Mouse (Mus musculus): ENCODE data around the gene Acbd6. TPM values are rescaled to one million over a fixed set of nuclear protein-coding genes. Genes with fewer than 3 reads are reported as not detected.
A peak's percentile ranks its signal among the peaks of the same experiment; 100 is the strongest.

Acbd6 gene
- polyA plus RNA-seq, 1 experiment from 2014 or later: 91.8 TPM

DNA sequence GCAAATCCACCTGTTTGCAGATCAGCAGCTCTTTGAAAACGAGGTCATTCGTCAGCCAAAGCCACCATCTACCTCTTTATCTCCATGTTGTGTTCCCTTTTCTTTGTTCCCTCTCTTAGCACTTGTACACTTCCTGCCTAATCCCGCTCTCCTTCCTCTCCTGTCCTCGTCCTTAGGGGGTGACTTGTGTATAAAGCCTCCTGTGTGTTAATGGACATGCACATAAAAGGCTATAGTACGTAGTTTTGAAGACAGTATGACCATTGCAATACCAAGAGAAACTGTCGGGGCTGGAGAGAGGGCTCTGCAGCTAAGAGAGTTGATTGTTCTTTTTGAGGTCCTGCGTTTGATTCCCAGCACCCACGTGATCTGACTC lies 48.2 kb downstream of the Acbd6 start:
- no peak for ATAC-seq (ENCODE audit: low FRiP score, low TSS enrichment)

DNA sequence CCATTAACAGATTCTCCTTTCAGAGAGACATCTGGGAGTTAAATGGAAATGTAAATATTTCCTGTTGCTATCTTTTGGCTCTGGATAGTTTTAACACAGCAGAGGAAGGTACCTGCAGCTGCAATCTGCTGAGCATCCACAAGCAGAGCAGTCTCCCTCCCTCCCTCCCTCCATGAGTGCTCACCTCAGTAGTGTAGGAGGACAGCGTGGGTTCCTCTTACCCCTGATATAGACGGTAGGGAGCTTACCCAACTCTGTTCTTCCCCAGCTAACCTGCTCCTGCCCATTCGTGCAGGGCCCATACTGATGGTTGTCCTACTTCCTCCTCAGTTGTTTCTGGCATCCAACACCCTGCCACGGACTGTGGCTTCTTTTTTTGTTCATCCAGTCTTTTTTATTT lies 50.6 kb downstream of the Acbd6 start:
- Histone ChIP-seq H3K4me1 (ENCODE audit: control insufficient read depth, insufficient read depth, low read length) (peaks cover 18% of the 10 kb centered on the region), H3K36me3 (ENCODE audit: control insufficient read depth, insufficient read depth, low read length) (no peaks in the 10 kb centered on the region), H3K9me3 (ENCODE audit: control insufficient read depth, low read length) (no peaks in the 10 kb centered on the region), H3K27ac (replicated peaks; ENCODE audit: low read depth, low read length) (no peak overlapping the region), H3K27me3 (ENCODE audit: control insufficient read depth, insufficient read depth, low read length) (no peaks in the 10 kb centered on the region), H3K4me2 (ENCODE audit: low read length) (no peak overlapping the region), H3K9ac (replicated peaks; ENCODE audit: low read length) (no peak overlapping the region), H3K4me3 (replicated peaks; ENCODE audit: low read depth, low read length) (no peak overlapping the region)
- DNase-seq (no peak), ATAC-seq (ENCODE audit: low FRiP score, low TSS enrichment) (no peak)
- 67% methylated on average over 4 of the region's 4 CpGs for WGBS

More for the DNA sequence above, 48.2 kb downstream of the Acbd6 start:
- H3K27me3 ChIP-seq (ENCODE audit: control insufficient read depth, insufficient read depth, low read length): no peaks in the 10 kb centered on the region
- WGBS: 53% methylated on average over 8 of the region's 8 CpGs
- DNase-seq: no peak
- H3K36me3 ChIP-seq (ENCODE audit: control insufficient read depth, insufficient read depth, low read length): no peaks in the 10 kb centered on the region
- no peak overlapping the region for H3K4me3 ChIP-seq (replicated peaks; ENCODE audit: low read depth, low read length)
- no peaks in the 10 kb centered on the region for H3K9me3 ChIP-seq (ENCODE audit: control insufficient read depth, low read length)
- no peak overlapping the region for H3K4me2 ChIP-seq (ENCODE audit: low read length)
- peaks cover 18% of the 10 kb centered on the region for H3K4me1 ChIP-seq (ENCODE audit: control insufficient read depth, insufficient read depth, low read length)
- no peak overlapping the region for H3K9ac ChIP-seq (replicated peaks; ENCODE audit: low read length)
- no peak overlapping the region for H3K27ac ChIP-seq (replicated peaks; ENCODE audit: low read depth, low read length)

DNA sequence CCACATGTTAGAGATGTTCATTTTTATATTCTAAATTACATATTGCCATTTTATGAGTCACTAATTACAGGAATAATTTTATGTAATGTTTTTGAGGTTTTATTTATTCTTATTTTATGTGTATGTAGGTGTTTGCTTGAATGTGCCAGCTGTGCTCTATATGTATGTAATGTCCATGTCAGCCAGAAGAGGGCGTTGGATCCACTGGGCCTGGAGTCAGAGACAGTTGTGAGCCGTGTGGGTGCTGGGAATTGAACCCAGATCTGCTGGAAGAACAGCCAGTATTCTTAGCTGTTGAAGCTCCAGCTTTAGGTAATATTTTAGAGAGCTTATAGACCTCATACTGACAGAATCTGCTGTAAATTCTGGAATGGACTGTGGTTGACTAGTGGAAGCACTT lies 56.5 kb downstream of the Acbd6 start:
- no peaks in the 10 kb centered on the region for H3K27me3 ChIP-seq (ENCODE audit: control insufficient read depth, insufficient read depth, low read length)
- no peak overlapping the region for H3K27ac ChIP-seq (replicated peaks; ENCODE audit: low read depth, low read length)
- WGBS: 58% methylated on average over 2 of the region's 2 CpGs

DNA sequence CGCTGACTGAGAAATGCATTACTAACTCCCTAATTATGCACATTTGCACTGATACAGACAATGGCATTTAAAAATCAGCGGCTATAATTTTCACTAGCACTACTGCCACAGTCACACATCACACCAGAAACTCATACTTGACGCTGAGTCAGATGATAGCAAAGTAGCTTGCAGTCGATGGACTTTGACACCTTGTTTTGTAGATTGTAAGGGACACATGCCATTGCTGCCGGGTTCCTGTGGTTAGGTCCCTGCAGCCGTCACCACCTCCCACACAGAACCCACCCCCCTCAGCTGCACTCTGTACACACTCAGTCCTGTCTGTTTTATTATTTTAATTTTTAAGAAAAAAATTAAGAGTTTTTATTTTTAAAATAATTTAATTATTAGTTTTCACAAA lies 63.2 kb downstream of the Acbd6 start:
- ATAC-seq (ENCODE audit: low FRiP score, low TSS enrichment) (no peak), DNase-seq (no peak)
- Histone ChIP-seq H3K4me1 (ENCODE audit: control insufficient read depth, insufficient read depth, low read length) (no peaks in the 10 kb centered on the region), H3K4me3 (replicated peaks; ENCODE audit: low read depth, low read length) (no peak overlapping the region), H3K36me3 (ENCODE audit: control insufficient read depth, insufficient read depth, low read length) (0 out of 2 replicates have a peak, but pooled peaks cover 2% of the 10 kb centered on the region), H3K9ac (replicated peaks; ENCODE audit: low read length) (no peak overlapping the region), H3K27me3 (ENCODE audit: control insufficient read depth, insufficient read depth, low read length) (no peaks in the 10 kb centered on the region), H3K9me3 (ENCODE audit: control insufficient read depth, low read length) (no peaks in the 10 kb centered on the region), H3K27ac (replicated peaks; ENCODE audit: low read depth, low read length) (no peak overlapping the region), H3K4me2 (ENCODE audit: low read length) (no peak overlapping the region)
- 93% methylated on average over 6 of the region's 6 CpGs for WGBS

More for the DNA sequence above, 56.5 kb downstream of the Acbd6 start:
- Histone ChIP-seq H3K36me3 (ENCODE audit: control insufficient read depth, insufficient read depth, low read length) (no peaks in the 10 kb centered on the region), H3K9me3 (ENCODE audit: control insufficient read depth, low read length) (no peaks in the 10 kb centered on the region), H3K4me1 (ENCODE audit: control insufficient read depth, insufficient read depth, low read length) (no peaks in the 10 kb centered on the region), H3K4me2 (ENCODE audit: low read length) (no peak overlapping the region), H3K4me3 (replicated peaks; ENCODE audit: low read depth, low read length) (no peak overlapping the region), H3K9ac (replicated peaks; ENCODE audit: low read length) (no peak overlapping the region)
- ATAC-seq (ENCODE audit: low FRiP score, low TSS enrichment) (no peak), DNase-seq (no peak)

DNA sequence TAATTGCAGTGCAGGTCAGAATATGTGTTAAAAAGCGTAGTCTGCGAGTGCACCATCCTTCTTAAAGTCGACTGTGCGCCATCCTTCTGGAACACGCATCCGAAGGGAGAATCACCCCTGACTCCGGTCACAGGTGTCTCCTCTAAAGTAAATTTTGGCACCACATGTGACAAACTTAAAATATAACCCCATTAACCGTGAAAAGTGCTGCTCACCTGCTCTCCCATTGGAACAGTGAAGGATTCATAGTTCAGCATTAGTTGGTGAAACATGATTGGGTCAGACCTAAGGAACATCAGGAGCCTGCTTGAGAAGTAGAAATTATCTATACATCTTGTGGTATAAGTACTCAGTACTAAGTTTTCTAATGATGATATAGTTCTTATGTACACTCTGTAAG lies 65.3 kb downstream of the Acbd6 start:
- no peak for ATAC-seq (ENCODE audit: low FRiP score, low TSS enrichment)
- Histone ChIP-seq H3K9me3 (ENCODE audit: control insufficient read depth, low read length) (no peaks in the 10 kb centered on the region), H3K4me2 (ENCODE audit: low read length) (no peak overlapping the region), H3K36me3 (ENCODE audit: control insufficient read depth, insufficient read depth, low read length) (0 out of 2 replicates have a peak, but pooled peaks cover 2% of the 10 kb centered on the region), H3K4me1 (ENCODE audit: control insufficient read depth, insufficient read depth, low read length) (no peaks in the 10 kb centered on the region), H3K27ac (replicated peaks; ENCODE audit: low read depth, low read length) (no peak overlapping the region), H3K4me3 (replicated peaks; ENCODE audit: low read depth, low read length) (no peak overlapping the region), H3K27me3 (ENCODE audit: control insufficient read depth, insufficient read depth, low read length) (no peaks in the 10 kb centered on the region), H3K9ac (replicated peaks; ENCODE audit: low read length) (no peak overlapping the region)
- WGBS: 96% methylated on average over 8 of the region's 8 CpGs
- DNase-seq: no peak

DNA sequence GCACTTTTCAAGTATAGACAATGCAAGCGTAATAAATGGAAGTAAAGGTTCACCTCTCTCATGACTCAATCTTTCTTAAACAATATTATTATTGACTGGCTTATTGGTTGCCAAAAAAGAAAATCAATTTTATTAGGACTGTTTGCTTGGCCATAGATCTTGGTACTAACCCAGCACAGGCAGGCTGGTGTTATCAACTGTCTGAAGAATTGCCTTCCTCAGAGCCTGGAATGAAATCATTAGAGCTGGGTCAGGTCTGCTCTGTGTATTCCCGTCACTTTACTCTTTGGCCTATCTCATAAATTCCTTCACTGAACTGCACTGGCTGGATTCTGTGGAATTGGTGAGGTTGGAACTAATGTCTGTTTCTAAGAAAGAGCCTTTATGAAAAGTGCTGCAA lies 69.8 kb downstream of the Acbd6 start:
- H3K27me3 ChIP-seq (ENCODE audit: control insufficient read depth, insufficient read depth, low read length): no peaks in the 10 kb centered on the region
- no peak overlapping the region for H3K27ac ChIP-seq (replicated peaks; ENCODE audit: low read depth, low read length)
- 0 out of 2 replicates have a peak, but pooled peaks cover 2% of the 10 kb centered on the region for H3K36me3 ChIP-seq (ENCODE audit: control insufficient read depth, insufficient read depth, low read length)
- DNase-seq: no peak
- no peak overlapping the region for H3K9ac ChIP-seq (replicated peaks; ENCODE audit: low read length)
- 94% methylated on average over 2 of the region's 2 CpGs for WGBS
- H3K4me3 ChIP-seq (replicated peaks; ENCODE audit: low read depth, low read length): no peak overlapping the region
- no peak for ATAC-seq (ENCODE audit: low FRiP score, low TSS enrichment)
- H3K4me2 ChIP-seq (ENCODE audit: low read length): no peak overlapping the region
- no peaks in the 10 kb centered on the region for H3K4me1 ChIP-seq (ENCODE audit: control insufficient read depth, insufficient read depth, low read length)
- H3K9me3 ChIP-seq (ENCODE audit: control insufficient read depth, low read length): no peaks in the 10 kb centered on the region

DNA sequence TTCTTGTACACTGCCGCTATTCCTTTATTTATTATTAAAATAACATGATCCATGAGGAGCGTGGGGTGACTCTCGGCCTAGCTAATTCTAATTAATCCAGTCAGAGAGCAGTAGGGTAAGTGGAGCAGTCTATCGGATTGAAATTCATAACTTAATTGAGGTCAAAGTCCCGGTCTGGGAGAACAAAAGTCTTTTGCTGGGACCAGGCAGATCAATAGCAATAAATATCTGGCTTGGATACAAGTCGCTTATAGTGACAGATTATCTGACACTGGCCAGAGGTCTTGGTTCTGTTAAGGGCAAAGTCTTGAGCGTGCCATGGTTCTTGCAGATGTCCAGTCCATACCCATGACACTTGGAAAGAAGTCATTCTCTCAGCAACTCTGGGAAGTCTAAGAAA lies 78.7 kb downstream of the Acbd6 start:
- no peak overlapping the region for H3K27ac ChIP-seq (replicated peaks; ENCODE audit: low read depth, low read length)
- DNase-seq (no peak), ATAC-seq (ENCODE audit: low FRiP score, low TSS enrichment) (no peak)
- WGBS: 82% methylated on average over 7 of the region's 7 CpGs
- H3K36me3 ChIP-seq (ENCODE audit: control insufficient read depth, insufficient read depth, low read length): no peaks in the 10 kb centered on the region
- no peak overlapping the region for H3K9ac ChIP-seq (replicated peaks; ENCODE audit: low read length)
- no peak overlapping the region for H3K4me3 ChIP-seq (replicated peaks; ENCODE audit: low read depth, low read length)
- no peak overlapping the region for H3K4me2 ChIP-seq (ENCODE audit: low read length)
- H3K27me3 ChIP-seq (ENCODE audit: control insufficient read depth, insufficient read depth, low read length): no peaks in the 10 kb centered on the region
- no peaks in the 10 kb centered on the region for H3K4me1 ChIP-seq (ENCODE audit: control insufficient read depth, insufficient read depth, low read length)
- H3K9me3 ChIP-seq (ENCODE audit: control insufficient read depth, low read length): no peaks in the 10 kb centered on the region

DNA sequence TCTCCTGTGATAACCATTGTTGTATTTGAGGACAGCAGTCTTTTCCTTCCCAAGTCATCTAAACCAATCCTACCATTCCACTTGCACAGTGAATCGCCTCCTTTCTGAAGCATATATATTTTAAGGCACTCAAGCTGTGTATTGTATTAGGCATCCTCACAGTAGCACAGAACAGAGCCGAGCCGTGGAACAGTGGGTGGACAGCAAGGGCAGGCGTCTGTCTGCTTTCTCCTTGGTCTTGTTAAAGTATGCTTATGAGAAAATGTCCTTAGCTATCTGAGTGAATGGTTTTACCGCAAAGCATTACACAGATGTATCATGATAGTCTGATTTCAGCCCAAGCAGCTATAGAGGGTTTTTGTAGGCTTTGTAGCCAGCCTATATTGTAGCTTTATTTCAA lies 87.9 kb downstream of the Acbd6 start:
- no peak overlapping the region for H3K9ac ChIP-seq (replicated peaks; ENCODE audit: low read length)
- no peak overlapping the region for H3K4me2 ChIP-seq (ENCODE audit: low read length)
- no peaks in the 10 kb centered on the region for H3K36me3 ChIP-seq (ENCODE audit: control insufficient read depth, insufficient read depth, low read length)
- no peak overlapping the region for H3K27ac ChIP-seq (replicated peaks; ENCODE audit: low read depth, low read length)
- H3K27me3 ChIP-seq (ENCODE audit: control insufficient read depth, insufficient read depth, low read length): no peaks in the 10 kb centered on the region
- no peak for DNase-seq
- ATAC-seq (ENCODE audit: low FRiP score, low TSS enrichment): no peak
- H3K4me3 ChIP-seq (replicated peaks; ENCODE audit: low read depth, low read length): no peak overlapping the region
- 82% methylated on average over 5 of the region's 5 CpGs for WGBS
- peaks cover 10% of the 10 kb centered on the region for H3K4me1 ChIP-seq (ENCODE audit: control insufficient read depth, insufficient read depth, low read length)
- H3K9me3 ChIP-seq (ENCODE audit: control insufficient read depth, low read length): no peaks in the 10 kb centered on the region

DNA sequence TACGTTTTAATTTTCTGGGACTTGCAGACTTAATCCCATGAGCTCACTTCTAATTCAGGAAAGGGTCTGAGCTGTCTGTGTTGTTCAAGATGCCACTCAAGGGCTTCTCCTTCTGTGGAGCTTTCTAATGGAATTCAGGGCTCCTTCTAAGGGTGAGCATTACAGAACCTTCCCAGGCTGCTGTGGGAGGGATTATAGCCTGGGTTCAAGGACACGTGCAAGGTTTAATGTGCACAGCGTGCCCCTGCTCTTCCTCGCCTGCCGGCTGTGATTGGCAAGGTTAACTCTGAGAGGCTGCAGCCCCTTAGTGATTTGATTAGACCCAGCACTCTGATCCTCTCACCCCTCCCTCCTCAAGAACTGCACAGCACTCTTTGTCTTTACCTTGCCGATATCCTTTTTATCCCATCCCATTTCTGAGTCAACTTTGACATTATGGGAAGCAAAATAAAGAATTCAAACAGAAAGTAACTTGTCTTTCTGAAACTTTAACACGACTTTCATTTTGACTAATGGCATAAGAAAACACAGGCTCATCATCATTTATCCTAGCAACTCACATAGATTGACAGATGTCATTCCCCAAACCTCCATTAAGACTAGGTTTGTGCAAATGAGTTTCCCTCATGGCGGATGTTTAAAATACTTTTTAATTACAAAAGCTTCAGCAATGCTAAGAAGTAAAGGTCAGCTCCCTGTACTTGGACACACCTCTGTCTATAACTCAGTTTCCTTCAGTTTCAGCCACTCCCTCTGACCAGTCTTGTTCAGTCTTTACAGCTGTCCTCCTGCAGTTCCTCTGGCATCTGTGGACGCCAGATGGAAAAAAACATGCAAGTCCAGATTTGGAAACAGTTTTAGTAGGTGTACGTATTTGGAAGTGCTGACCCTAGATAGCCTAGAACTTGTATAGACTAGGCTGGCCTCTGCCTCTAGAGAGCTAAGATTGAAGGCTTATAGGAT lies 88.7 kb downstream of the Acbd6 start:
- Histone ChIP-seq H3K4me1 (ENCODE audit: control insufficient read depth, insufficient read depth, low read length) (peaks cover 10% of the 10 kb centered on the region), H3K4me3 (replicated peaks; ENCODE audit: low read depth, low read length) (no peak overlapping the region), H3K9ac (replicated peaks; ENCODE audit: low read length) (no peak overlapping the region), H3K9me3 (ENCODE audit: control insufficient read depth, low read length) (no peaks in the 10 kb centered on the region), H3K36me3 (ENCODE audit: control insufficient read depth, insufficient read depth, low read length) (no peaks in the 10 kb centered on the region), H3K27me3 (ENCODE audit: control insufficient read depth, insufficient read depth, low read length) (no peaks in the 10 kb centered on the region), H3K27ac (replicated peaks; ENCODE audit: low read depth, low read length) (no peak overlapping the region), H3K4me2 (ENCODE audit: low read length) (no peak overlapping the region)
- DNase-seq (peak; percentile 24), ATAC-seq (ENCODE audit: low FRiP score, low TSS enrichment) (no peak)
- 36% methylated on average over 10 of the region's 10 CpGs for WGBS

Measured in midbrain, embryonic 14.5 days (tissue).